Mouse (Mus musculus) brain, embryonic 18.5 days (tissue): ENCODE data around the gene Nanog.
"Not testable (repeated sequence)": the region's sequence is repeated elsewhere in the genome, so short reads cannot be mapped to it uniquely, and the experiment has no call there.

ENCODE experiments used
- DNase-seq: peaks from one replicate; pipeline ENCODE4 v3.0.0-alpha.2; 2012; ENCODE audit warnings: low read depth, low spot score

Gene Nanog

DNA sequence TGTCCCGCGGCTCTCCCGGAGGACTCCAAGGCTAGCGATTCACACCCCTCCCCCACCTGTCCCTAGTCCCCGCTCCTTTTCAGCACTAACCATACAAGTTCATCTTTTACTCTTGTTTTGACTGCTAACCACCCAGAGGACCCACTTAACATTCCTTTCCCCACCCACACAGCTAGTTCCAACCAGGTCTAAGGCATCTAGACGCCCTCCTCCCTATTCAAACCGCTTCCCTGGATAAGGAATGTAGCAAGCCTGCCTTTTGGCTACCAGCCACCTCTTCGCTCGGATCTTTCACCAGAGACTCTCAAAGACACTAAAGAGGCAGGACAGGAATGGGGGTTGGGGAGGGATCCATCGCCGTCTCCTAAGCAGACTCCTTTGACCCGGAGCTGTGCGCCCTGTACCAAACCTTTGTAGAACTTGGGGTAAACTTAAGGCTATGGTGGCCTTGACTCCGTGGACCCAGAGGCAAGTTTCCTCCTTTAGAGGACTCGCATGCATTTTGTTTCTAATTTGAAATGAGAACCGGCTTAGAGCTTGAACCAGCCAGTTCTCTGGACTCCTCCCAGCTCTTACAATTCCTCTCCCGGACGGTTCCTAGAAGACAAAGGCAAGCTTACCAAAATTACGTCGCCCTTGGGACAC, 4.7 kb upstream of the Nanog start:
- no peak for DNase-seq

DNA sequence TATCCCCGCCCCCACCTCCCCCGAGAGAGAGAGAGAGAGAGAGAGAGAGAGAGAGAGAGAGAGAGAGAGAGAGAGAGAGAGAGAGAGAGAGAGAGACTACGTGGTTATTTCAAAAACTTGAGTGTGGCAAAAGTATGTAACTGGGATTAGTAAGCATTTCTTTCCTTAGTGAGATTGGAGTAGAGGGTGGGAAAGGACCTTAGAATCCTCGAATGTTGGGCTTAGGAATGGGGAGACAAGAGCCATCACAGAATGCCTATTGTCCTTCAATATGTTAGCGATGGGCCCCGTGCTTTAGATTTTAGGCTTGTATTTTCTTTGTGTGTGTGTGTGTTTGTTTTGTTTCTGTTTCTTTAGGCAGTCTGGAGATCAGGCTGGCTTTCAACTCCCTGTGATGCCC, 4.0 kb upstream of the Nanog start:
- no peak for DNase-seq

DNA sequence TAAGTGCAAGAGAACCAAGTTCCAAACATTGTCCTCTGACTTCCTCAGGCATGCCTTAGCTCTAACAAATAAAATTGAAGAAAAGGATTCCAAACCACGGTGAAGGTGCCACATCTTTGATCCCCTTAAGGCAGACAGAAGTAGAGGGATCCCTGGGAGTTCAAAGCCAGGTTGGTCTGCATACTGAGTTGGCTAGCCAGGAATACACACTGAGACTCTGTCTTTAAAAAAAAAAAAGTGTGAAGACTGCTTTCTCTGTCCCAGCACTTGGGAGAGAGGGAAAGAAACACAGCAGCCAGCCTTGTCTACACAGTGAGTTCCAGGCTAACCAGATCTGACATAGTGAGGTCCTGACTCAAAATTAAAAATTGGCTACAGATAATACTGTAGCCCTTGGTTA, 3.6 kb upstream of the Nanog start:
- DNase-seq: no peak

DNA sequence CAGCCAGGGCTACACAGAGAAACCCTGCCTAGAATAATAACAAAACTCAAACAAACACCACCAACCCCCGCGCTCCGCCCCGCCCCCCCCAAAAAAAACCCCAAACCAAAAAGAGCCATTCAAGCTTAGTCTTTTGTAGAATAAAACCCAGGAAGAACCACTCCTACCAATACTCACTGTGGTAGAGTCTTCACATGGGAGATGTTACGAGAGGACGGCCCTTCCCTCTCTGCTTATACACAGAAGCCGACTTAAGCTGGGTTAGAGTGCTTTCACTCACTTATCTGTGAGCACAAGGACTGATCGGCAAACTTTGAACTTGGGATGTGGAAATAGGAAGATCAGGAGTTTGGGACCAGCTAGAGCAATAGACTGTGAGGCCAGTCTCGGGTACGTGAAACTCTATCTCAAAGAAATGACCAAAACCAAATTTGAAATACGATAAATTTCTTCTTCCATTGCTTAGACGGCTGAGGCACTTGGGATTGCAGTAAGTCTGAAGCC, 900 bp upstream of the Nanog start:
- no peak for DNase-seq

DNA sequence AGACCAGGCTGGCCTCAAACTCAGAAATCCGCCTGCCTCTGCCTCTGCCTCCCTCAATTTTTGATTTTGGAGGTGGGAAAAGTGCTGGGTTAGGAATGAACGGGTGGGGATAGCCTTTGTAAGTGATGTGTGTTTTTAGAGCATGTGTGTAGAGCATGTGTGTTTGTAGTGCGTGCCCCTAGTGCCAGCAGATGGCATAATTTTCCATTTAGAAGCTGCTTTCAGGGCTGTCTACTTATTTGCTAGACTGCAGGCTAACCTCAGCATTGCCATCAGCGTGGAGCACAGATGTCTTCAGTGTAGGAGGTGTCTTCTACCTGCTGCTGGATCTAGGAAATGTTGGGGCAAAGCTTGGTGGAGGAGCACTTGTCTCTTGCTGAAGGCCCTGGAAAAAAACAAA, 1.5 kb downstream of the Nanog start:
- no peak for DNase-seq

DNA sequence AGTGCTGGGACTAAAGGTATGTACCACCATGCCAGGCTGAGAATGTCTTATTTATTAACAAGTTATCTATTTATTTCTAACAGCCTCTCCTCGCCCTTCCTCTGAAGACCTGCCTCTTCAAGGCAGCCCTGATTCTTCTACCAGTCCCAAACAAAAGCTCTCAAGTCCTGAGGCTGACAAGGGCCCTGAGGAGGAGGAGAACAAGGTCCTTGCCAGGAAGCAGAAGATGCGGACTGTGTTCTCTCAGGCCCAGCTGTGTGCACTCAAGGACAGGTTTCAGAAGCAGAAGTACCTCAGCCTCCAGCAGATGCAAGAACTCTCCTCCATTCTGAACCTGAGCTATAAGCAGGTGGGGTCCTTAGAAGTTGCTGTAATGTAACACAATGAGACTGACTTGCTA, 4.2 kb downstream of the Nanog start:
- no peak for DNase-seq

DNA sequence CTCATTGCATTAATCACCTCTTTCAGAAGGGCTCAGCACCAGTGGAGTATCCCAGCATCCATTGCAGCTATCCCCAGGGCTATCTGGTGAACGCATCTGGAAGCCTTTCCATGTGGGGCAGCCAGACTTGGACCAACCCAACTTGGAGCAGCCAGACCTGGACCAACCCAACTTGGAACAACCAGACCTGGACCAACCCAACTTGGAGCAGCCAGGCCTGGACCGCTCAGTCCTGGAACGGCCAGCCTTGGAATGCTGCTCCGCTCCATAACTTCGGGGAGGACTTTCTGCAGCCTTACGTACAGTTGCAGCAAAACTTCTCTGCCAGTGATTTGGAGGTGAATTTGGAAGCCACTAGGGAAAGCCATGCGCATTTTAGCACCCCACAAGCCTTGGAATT, 5.8 kb downstream of the Nanog start:
- not testable (repeated sequence) for DNase-seq

DNA sequence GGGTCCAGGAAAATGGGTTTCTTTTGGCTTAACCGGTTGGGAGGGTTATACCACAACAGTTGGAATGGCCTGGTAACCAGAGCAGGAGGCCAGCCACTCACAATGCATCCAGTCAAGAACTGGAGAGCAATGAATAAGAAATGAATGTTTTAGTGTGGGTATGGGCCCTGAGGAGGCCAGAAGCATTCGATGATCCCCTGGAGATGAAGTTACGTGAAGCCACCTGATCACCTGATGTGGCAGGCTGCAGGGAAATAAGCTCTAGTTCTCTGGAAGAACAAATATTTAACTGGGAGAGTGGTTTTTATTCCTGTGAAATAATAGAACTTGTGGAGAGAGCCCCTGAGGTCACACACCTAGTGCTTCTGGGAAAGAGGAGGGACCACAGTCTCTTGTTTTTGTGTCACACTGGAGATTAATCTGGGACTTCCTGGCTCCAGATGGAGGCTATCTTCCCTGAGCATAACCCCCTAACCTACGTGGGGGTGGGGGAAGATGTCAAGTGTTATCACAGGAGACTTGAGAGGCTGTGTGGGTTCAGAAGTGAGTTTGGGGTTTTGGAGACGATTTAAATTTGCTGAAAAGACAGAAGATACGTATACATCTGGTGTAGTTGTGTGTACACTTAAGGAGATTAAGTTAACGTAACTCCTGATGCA, 7.5 kb downstream of the Nanog start:
- DNase-seq: no peak

DNA sequence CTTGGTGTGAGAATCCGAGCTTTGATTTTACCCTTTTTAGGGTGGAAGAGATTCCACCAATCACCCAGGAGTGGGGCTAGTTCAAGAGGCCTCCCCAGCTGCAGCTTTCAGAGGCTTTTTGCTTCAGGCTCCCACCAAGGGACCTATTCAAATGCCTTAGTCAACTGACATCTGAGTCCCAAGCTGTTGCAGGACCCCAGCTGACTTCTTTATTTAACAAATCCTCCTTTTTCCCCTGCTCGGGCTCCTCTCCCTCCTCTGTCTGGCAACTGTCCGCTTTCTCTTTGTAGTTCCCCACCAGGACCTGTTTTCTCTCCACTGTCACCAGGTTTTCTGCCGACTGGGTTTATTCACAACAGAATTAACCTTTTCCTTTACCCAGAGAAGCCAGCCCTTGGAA, 8.6 kb downstream of the Nanog start:
- no peak for DNase-seq

DNA sequence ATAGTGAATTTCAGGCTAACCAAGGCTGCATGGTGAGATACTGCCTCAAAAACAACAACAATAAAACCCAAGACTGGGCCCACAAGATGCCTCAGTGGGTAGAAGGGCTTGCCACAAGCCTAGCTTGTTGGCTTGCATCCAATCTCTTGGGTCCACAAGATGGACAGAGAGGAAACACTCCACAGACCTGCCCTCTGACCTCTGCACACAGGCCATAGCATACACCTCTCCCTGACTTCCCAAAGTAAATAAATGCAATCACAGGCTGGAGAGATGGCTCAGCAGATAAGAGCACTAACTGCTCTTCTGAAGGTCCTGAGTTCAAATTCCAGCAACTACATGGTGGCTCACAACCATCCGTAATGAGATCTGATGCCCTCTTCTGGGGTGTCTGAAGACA, 10.9 kb downstream of the Nanog start:
- DNase-seq: not testable (repeated sequence)

DNA sequence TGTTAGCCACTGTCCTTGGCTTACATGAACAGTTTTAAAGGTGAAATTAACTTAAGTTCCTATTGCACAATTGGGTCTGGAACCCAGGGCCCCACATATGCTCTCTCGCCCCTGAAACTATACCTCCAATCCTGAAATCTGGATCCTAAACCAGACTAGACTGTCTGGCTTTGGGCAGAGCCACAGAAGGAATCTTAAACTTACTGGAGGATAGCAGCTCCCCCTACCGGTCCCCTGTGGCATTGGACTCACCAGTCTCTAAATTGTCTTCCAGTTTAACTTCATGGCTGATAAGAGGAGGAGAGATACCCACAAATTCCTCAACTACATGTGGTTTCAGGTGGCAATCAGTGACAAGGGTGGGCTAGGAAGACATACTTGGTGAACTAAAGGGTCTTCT, 12.7 kb downstream of the Nanog start:
- DNase-seq: no peak

DNA sequence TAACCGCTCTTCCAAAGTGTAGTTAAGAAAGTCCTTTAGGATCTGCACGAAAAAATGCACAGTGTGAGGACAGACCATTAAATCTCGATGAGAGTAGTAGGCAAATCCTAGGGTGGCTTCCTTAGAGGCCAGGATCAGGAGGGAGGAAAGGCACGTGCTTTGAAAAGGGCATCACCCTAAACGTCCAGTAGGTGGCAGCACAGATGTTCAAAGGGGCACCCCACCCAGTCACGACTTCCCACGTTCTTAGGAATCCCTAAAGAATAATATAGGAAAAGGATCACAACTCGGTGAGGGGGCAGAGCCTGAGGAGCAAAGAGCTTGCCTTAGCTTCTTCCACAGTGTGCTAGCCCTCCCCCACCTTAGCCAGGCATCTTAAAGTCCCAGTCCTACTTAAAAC, 32.7 kb downstream of the Nanog start:
- no peak for DNase-seq

DNA sequence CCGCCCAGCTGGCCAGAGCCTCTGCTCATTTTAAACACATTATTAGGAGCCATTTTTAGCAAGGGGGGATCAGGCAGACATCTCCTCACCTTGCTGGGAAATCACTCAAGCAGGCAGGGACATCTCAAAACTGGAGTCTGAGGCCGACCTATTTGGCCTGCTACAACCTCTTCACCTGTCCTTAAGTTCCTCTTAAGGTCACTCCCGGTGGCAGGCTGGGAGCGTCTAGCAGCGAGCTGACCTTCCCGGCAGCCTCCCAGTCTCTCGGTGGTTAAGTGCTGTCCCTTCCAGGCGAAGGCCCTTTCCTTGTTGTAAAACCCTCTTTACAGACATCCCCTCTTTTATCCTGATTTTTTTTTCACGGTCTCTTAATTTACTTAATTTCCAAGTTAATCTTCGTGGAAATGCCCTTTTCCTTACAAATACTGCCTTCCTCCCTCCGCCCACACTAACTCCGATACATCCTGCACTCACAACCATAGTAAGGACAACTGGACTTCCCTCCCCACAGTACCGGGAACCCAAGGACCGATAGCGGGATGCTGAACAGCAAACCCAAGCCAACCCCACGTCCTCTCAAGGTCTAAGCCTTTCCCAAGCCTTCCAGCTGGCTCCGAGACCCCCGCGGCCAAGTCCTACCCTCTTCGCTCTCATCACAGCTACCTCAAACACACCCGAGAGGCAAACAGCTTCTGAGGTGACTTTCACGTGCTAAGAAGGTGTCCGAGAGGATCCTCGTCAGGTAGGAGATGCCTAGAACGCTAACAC, 34.4 kb downstream of the Nanog start:
- no peak for DNase-seq

DNA sequence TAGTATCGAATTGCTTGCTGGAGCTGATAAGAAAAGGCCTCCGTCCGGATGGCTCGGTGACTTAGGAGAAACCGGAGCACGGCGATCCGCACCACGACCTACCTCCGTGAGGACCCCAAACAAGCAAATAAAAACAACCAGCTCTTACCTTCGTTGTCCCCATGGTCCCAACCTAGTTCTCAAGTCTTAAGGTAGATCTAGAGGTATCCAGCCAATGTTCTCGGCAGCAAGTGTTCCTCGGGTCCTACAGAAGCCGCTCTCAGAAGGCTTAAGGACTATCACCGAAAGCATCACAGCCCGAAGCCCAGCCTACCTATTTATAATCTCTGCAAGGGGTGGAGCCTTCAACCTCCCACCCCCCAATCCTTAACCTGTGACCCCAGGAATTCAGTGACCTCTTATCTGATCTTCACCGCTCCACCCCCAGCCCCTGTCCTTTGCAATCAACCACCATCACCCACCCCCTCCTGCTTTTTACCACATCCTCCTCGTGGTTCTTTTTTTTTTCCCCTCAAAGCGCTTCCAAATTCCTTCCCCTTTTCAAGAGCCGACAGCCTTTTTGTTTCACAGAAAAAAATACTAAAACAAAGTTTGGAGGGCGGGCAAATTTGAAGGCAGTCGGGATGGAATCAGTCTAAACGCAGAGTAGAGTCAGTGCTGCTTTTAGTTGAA, 35.1 kb downstream of the Nanog start:
- peak; percentile 67 for DNase-seq

DNA sequence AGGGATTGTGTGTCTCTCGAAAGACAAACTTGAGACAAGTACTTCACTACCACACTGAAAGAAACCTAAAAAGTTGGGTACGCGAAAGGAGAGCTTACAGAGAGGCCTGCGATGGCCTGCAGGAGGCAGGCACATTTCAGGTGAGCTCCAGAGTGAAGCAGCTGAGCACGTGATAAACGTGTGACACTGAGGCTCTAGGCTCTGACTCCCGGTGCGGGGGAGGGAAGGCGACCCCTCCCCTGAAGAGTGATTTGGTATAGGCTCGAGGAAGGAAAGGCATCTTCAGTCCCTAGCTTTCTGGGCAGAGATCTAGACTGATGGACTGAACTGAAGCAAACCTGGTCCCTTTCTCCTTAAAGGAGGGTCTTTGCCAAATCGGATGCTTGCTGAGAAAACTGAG, 36.1 kb downstream of the Nanog start:
- no peak for DNase-seq

DNA sequence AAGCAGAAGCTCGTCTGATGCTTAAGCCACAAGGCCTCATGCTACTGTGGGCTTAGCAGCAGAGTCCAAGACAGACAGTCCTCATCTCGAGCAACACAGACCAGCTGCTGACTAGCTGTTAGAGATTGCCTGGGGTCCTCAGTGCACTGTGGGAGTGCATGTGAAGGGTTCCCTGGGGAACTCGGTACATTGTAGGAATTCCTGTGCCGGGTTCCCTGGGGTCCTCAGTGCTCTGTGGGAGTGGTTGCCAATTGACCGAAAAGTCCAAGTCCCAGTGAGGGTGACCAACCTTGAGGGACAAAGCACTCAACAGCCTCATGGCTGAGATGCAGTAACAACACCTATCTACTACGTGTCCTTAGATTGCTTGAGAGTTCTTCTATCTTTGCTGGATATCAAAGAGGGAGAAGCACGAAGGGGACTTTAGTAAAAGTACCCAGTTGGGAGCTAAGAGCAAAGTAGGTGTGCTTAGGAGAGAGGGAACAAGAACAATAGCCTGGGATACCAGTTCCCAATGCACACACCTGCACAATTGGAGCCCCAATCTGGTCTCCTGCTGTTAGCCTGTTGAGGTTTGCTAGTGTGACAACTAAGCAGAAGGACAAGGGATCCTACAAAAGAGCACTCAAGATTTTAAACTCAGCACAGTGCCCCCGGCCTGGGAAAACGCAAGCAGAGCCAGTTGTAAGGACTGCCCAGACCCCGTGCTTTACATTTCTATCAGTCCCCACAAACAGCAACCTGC, 37.4 kb downstream of the Nanog start:
- no peak for DNase-seq

DNA sequence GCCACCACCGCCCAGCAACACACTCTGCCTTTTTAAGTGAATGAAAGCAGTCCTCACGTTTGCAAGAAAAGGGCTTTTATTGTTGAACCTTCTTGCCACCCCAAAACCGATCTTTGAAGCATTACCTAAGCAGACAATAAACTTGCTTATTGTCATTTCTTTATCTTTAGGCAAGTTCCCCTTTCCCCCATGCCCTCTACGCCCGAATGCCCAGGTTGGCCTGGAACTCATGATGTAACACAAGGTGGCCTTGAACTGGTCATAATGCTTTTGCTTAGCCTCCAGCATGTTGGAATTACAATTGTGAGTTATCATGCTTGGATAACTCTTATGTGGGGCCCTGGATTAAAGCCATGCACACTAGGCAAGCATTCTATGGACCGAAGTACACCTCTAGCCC, 43.3 kb downstream of the Nanog start:
- no peak for DNase-seq

DNA sequence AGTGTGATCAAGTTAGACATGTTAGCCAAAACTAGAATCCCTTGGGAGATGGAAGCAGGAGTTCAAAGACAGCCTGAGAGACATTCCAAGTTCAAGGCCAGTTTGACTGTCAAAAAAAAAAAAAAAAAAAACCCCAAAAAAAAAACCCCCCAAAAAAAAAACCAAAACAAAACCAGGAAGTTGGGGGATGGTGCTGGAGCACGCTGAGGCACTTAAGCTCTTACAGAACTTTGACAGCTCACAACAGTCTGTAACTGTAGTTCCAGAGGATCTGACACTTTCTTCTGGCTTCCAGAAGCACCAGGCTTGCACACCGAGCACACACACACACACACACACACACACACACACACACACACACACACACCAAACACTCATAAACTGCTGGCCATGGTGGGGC, 48.6 kb downstream of the Nanog start:
- no peak for DNase-seq

DNA sequence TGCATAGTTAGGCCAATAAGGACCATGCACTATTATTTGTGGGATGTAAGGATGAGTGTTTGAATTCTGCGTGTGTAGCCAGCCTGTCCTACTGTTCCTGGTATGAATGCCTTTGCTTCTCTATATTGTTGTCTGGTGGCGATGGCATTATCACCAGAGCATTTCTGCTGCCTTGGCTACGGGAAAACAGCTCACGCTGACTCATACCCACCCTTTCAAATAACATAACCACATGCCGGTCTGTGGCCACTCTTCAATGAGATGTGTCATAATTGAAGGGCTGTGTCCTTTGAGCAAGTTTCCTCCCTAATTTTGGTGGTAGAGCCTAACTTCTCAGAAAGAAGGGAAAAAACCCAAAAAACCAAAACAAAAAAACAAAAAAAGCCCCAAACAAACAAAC, 51.4 kb downstream of the Nanog start:
- no peak for DNase-seq

DNA sequence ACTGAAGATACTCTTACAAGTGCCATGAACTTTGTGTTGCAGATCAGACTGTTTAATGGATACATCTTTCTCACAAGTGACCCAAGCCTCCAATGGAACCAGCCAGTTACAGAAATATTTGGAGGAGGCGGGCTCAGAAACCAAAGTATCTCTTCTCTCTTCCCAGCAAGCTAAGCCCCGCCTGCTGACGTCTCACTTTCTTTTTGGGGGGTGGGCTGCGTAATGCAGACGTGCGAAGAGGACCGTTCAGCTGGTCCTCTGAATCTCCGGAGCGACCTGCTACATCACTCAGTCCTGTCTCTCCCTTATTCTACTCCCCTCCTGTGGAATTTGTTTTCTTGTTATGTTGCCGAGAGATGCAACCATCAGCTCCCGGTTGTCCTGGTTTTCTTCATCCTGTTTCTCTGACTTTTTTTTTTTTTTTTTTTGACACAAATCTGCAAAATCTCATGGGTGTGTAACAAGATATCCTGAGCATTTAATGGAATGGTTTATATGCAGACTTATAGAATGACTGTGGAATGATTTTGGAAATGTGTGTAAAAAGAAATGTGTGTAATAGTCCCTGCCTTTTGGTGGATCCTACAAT, 53.8 kb downstream of the Nanog start:
- peak; percentile 93 for DNase-seq

DNA sequence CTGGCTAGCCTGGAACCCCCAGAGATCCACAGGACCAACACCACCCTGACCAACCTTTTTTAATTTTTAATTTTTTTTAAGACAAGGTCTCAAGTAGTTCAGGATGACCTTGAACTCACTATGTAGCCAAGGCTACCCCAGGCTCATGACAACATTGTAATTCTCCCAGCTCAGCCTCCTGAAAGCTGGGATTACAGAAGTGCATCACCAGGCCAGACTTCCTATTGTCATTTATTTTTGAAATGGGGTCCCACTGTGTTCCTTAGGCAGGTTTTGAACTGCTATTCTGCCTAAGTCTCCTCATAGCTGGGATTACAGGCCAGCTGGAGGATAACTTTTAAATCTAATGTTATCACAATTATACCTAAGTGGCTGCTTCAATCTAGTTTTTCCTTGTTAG, 54.6 kb downstream of the Nanog start:
- DNase-seq: no peak
